Mouse (Mus musculus): ENCODE results near the gene Hist1h2ag. TPM values are rescaled to one million over a fixed set of nuclear protein-coding genes. Genes with fewer than 3 reads are reported as not detected.

Hist1h2ag gene
- polyA plus RNA-seq, 1 experiment from 2014 or later: 60.3 TPM

- Histone ChIP-seq H3K4me2 (no peak overlapping the region), H3K4me1 (peaks cover 13% of the 10 kb centered on the region), H3K27ac (no peak overlapping the region), H3K36me3 (ENCODE audit: poor library complexity, severe bottlenecking) (no peaks in the 10 kb centered on the region), H3K4me3 (no peak overlapping the region), H3K9me3 (replicated peaks) (no peaks in the 10 kb centered on the region), H3K9ac (no peak overlapping the region), H3K27me3 (peaks cover 95% of the 10 kb centered on the region)
- WGBS: 20% methylated on average over 4 of the region's 4 CpGs
- no peak for ATAC-seq
These were observed 43.6 kb downstream of the Hist1h2ag start for GRCm38 (mm10) chr13:21999147-21999546.

GRCm38 (mm10) chr13:21998412-21998811, 44.3 kb downstream of the Hist1h2ag start:
- Histone ChIP-seq H3K9ac (no peak overlapping the region), H3K4me2 (no peak overlapping the region)
- WGBS: 24% methylated on average over 3 of the region's 3 CpGs

DNA sequence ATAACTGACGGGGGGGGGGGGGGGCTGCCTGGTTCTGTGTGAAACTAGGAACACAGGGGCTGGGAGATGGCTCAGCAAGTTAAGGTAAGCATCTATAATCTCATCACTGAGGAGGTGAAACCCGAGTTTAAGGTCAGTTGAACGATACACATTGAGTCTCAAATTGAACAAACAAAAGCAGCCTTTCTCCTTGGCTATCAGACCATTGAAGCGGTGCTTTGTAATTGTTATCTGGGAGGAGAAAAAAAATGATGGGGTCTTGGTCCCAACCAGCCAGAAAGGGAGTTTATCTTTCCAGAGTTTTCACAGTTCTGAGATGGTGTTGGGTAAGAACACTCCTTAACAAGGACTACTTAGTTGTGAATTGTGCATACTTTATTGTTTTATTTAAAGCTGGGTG, 44.9 kb downstream of the Hist1h2ag start:
- WGBS: 4% methylated on average over 4 of the region's 4 CpGs
- no peak for ATAC-seq
- H3K9me3 ChIP-seq (replicated peaks): no peaks in the 10 kb centered on the region
- no peaks in the 10 kb centered on the region for H3K36me3 ChIP-seq (ENCODE audit: poor library complexity, severe bottlenecking)
- no peak overlapping the region for H3K9ac ChIP-seq
- no peak overlapping the region for H3K4me3 ChIP-seq
- H3K4me2 ChIP-seq: peak overlapping the region; percentile 58
- no peak overlapping the region for H3K27ac ChIP-seq
- H3K27me3 ChIP-seq: peaks cover 89% of the 10 kb centered on the region
- peaks cover 13% of the 10 kb centered on the region for H3K4me1 ChIP-seq

More at GRCm38 (mm10) chr13:21998412-21998811, 44.3 kb downstream of the Hist1h2ag start:
- Histone ChIP-seq H3K36me3 (ENCODE audit: poor library complexity, severe bottlenecking) (no peaks in the 10 kb centered on the region), H3K27me3 (peaks cover 92% of the 10 kb centered on the region), H3K9me3 (replicated peaks) (no peaks in the 10 kb centered on the region), H3K4me1 (peaks cover 13% of the 10 kb centered on the region), H3K4me3 (no peak overlapping the region), H3K27ac (no peak overlapping the region)
- no peak for ATAC-seq

DNA sequence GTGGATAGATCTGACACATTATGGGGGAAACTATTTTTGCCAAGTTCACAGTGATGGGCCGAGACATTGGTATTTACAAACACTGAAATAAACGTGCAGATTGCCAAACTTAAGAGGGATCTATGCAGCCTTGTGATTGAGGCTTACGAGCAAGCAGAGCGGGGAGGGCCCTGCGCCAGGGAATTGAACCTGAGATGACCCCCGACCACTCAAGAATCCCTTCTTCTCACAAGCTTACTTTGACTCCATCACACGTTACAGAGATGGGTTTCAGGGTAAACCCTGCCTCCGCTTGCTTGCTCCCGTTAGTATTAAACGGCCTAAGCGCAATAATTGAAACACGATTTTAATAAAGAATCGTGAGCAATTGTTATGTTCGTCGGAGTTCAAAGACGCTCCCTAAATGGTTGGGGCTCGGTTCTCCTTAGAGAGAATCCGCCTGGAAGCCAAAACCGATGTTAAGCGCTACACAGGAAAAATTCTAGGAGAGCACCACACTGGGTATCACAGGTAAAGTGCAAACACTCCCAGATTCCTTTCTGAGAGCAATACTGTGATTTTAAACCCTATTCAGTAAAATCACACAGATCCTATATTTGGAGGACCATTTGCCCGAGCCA, 45.4 kb downstream of the Hist1h2ag start:
- no peak for ATAC-seq
- no peak overlapping the region for H3K9ac ChIP-seq
- H3K9me3 ChIP-seq (replicated peaks): no peaks in the 10 kb centered on the region
- no peak overlapping the region for H3K27ac ChIP-seq
- no peaks in the 10 kb centered on the region for H3K36me3 ChIP-seq (ENCODE audit: poor library complexity, severe bottlenecking)
- 1% methylated on average over 21 of the region's 21 CpGs for WGBS
- peak overlapping the region; percentile 38 for H3K4me3 ChIP-seq
- peaks cover 13% of the 10 kb centered on the region for H3K4me1 ChIP-seq
- peaks cover 87% of the 10 kb centered on the region for H3K27me3 ChIP-seq
- peak overlapping the region; percentile 58 for H3K4me2 ChIP-seq

- H3K4me2 ChIP-seq: peak overlapping the region; percentile 58
- H3K4me1 ChIP-seq: peaks cover 13% of the 10 kb centered on the region
- H3K9me3 ChIP-seq (replicated peaks): no peaks in the 10 kb centered on the region
- peak overlapping the region; percentile 38 for H3K4me3 ChIP-seq
- WGBS: under 1% methylated on average over 13 of the region's 13 CpGs
- no peak for ATAC-seq
- no peak overlapping the region for H3K27ac ChIP-seq
- H3K36me3 ChIP-seq (ENCODE audit: poor library complexity, severe bottlenecking): no peaks in the 10 kb centered on the region
- H3K9ac ChIP-seq: no peak overlapping the region
- peaks cover 82% of the 10 kb centered on the region for H3K27me3 ChIP-seq
These were observed 45.9 kb downstream of the Hist1h2ag start for GRCm38 (mm10) chr13:21996840-21997185.

DNA sequence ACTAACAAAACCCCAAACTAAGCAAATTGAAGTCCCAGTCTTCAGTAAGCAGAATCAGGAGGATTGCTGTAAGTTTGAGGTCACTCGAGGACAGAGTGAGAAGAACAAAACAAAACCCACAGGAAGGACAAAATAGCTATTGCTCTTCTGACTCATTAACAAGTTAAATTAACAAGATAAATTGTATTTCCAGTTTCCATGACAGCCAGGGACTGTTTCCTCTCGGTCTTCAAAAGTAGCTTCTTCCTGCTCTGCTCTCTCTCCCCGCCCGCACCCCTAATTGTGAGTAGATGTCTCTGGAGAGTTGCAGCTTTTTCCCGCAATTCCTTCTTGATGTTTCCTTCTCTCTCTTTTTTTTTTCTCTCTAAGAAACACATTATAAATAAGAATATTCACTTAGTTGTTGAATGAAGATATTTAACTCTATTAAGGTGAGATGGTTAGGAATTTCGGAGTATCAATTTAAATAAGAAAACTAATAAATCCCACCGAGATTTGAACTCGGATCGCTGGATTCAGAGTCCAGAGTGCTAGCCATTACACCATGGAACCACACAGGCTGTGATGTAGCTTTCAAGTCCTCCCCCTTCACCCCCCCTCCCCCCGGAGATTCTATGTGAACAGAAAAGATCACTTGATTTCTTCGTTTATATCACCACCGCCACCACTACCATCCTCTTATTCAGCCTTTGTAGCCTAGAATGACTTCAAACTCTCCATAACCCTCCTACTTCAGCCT, 46.5 kb downstream of the Hist1h2ag start:
- H3K9me3 ChIP-seq (replicated peaks): no peaks in the 10 kb centered on the region
- H3K9ac ChIP-seq: no peak overlapping the region
- peak overlapping the region; percentile 38 for H3K4me3 ChIP-seq
- 2% methylated on average over 12 of the region's 12 CpGs for WGBS
- peaks cover 13% of the 10 kb centered on the region for H3K4me1 ChIP-seq
- ATAC-seq: no peak
- H3K4me2 ChIP-seq: peak overlapping the region; percentile 58
- H3K36me3 ChIP-seq (ENCODE audit: poor library complexity, severe bottlenecking): no peaks in the 10 kb centered on the region
- peaks cover 80% of the 10 kb centered on the region for H3K27me3 ChIP-seq
- no peak overlapping the region for H3K27ac ChIP-seq

DNA sequence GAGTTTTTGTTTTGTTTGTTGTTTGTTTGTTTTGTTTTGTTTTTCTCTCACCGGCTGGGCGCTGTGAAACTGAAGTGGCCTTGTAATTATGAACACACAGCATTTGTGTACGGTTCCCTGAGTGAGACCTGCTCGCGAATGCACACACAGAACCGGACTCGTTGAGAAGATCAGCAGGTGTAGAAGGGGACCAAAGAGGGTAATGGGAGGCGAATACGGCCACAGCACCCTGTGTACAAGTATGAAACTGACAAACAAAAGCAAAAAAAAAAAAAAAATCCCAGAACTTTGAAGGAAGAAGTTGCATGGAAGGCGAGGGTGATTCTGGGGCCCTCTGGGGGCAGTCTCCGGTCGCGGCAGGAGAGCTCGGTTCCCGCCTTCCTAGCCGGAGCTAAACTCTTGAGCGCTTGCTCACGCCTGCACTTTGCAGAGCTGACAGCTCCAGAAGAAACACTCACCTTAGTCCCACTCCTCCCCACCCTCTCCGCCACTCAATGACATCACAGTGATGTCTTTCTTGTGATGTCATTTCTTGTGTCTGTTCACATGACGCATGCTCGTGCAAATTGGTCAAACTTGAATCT, 47.3 kb downstream of the Hist1h2ag start:
- H3K27me3 ChIP-seq: peaks cover 74% of the 10 kb centered on the region
- no peaks in the 10 kb centered on the region for H3K36me3 ChIP-seq (ENCODE audit: poor library complexity, severe bottlenecking)
- 0 out of 2 replicates have a peak overlapping the region, but pooled peaks have one; percentile 26 for H3K9ac ChIP-seq
- H3K4me1 ChIP-seq: peaks cover 13% of the 10 kb centered on the region
- WGBS: under 1% methylated on average over 21 of the region's 21 CpGs
- no peak overlapping the region for H3K27ac ChIP-seq
- H3K4me2 ChIP-seq: peak overlapping the region; percentile 58
- H3K9me3 ChIP-seq (replicated peaks): no peaks in the 10 kb centered on the region
- 0 out of 2 replicates have a peak, but pooled peaks have one; percentile 30 for ATAC-seq
- peak overlapping the region; percentile 38 for H3K4me3 ChIP-seq

- Histone ChIP-seq H3K4me3 (peak overlapping the region; percentile 38), H3K36me3 (ENCODE audit: poor library complexity, severe bottlenecking) (no peaks in the 10 kb centered on the region), H3K27me3 (peaks cover 73% of the 10 kb centered on the region), H3K27ac (no peak overlapping the region), H3K9me3 (replicated peaks) (no peaks in the 10 kb centered on the region), H3K4me2 (peak overlapping the region; percentile 58), H3K4me1 (peaks cover 13% of the 10 kb centered on the region), H3K9ac (0 out of 2 replicates have a peak overlapping the region, but pooled peaks have one; percentile 26)
- no peak for ATAC-seq
- WGBS: 5% methylated on average over 8 of the region's 8 CpGs
These were observed 47.8 kb downstream of the Hist1h2ag start for GRCm38 (mm10) chr13:21994896-21995295.

DNA sequence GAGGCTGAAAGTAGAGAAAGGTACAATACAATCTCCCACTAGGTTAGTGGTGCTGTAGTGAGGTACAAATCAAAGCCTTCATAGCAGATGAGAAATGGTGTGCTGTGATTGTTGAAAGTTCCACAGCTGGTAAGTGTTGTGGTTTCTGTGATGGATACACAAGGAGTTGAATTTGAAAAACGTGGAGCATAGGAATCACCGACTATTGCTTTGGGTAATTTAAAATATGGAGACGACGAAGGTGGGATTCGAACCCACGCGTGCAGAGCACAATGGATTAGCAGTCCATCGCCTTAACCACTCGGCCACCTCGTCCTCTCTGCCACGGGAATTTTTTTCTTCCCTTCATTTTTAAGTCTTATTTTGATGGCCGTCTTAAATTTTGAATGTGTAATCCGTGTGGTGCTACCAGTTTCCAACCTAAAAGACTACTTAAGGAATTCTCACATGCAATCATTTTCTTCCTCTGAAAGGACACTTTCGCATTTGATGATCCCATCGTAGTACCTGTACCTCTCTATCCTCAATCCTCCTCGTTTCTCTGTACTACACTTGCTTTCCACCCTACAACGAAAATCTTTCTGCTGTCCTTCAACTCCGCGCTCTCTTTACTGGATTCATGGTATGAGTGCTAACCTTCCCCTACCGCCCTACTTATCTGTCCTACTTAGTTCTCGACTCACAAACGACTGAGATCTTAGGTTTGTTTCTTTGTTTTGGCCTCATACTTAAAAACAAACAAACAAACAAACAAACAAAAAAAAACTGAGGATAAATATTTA, 48.6 kb downstream of the Hist1h2ag start:
- H3K4me1 ChIP-seq: peaks cover 13% of the 10 kb centered on the region
- 0 out of 2 replicates have a peak overlapping the region, but pooled peaks have one; percentile 12 for H3K4me2 ChIP-seq
- no peak overlapping the region for H3K27ac ChIP-seq
- H3K27me3 ChIP-seq: peaks cover 68% of the 10 kb centered on the region
- no peaks in the 10 kb centered on the region for H3K9me3 ChIP-seq (replicated peaks)
- H3K36me3 ChIP-seq (ENCODE audit: poor library complexity, severe bottlenecking): no peaks in the 10 kb centered on the region
- no peak overlapping the region for H3K9ac ChIP-seq
- 1% methylated on average over 22 of the region's 22 CpGs for WGBS
- H3K4me3 ChIP-seq: no peak overlapping the region
- no peak for ATAC-seq

DNA sequence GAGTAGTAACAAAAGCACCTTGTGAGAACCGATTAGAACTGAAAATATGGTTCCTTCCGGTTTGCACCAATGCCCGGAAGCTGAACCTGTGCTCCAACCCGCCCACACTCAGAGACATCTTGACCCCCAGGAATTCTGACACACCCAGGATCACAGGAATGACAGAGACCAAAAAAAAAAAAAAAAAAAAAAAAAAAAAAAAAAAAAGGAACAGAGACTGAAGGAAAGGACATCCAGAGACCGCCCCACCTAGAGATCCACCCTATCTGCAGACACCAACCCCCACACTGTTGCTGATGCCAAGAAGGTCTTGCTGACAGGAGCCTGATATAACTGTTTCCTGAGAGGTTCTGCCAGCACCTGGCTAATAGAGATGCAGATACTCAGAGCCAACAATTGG, 50.2 kb downstream of the Hist1h2ag start:
- no peaks in the 10 kb centered on the region for H3K9me3 ChIP-seq (replicated peaks)
- no peak for ATAC-seq
- H3K4me3 ChIP-seq: no peak overlapping the region
- peaks cover 13% of the 10 kb centered on the region for H3K4me1 ChIP-seq
- no peaks in the 10 kb centered on the region for H3K36me3 ChIP-seq (ENCODE audit: poor library complexity, severe bottlenecking)
- H3K27ac ChIP-seq: no peak overlapping the region
- H3K4me2 ChIP-seq: no peak overlapping the region
- peaks cover 58% of the 10 kb centered on the region for H3K27me3 ChIP-seq
- H3K9ac ChIP-seq: no peak overlapping the region
- 82% methylated on average over 5 of the region's 5 CpGs for WGBS

All from forebrain, embryonic 13.5 days (tissue).